Mouse (Mus musculus) urinary bladder, adult 2 months (tissue): ENCODE measurements around the gene Bmp2k. TPM values are rescaled to one million over a fixed set of nuclear protein-coding genes. Genes with fewer than 3 reads are reported as not detected.
"Not testable (repeated sequence)": the region's sequence is repeated elsewhere in the genome, so short reads cannot be mapped to it uniquely, and the experiment has no call there.

Experiments
- DNase-seq: peaks from one replicate; pipeline ENCODE4 v3.0.0; 2022; ENCODE audit warnings: low spot score
- polyA plus RNA-seq: library from polyadenylated mRNA; depleted of rRNA; stranded (reverse); fragments of >200 nt; gene quantifications from 2 replicates; pipeline ENCODE4 v1.2.3, GENCODE M21; 2012

Bmp2k gene
- polyA plus RNA-seq, 1 experiment = 5.6 TPM

DNA sequence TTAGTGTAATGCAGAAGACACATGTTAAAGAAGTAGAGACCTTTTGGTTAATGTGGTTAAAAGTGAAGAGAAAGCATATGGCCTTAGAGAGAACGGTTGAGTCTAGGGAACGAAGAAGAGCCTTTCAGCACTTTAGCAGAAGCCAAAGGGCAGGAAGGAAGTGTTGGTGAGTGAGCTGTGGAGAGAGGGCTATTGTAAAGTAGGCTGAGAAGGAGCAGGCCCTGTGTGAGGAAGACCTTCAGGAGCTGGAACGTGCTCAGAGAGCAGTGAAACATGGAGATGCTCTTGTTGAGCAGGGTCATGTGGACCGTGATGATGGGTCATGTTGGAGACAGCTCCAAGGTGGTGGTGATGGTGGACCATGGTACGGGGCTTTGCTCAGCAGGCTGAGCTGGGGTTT, 4.8 kb downstream of the Bmp2k start:
- DNase-seq = no peak

DNA sequence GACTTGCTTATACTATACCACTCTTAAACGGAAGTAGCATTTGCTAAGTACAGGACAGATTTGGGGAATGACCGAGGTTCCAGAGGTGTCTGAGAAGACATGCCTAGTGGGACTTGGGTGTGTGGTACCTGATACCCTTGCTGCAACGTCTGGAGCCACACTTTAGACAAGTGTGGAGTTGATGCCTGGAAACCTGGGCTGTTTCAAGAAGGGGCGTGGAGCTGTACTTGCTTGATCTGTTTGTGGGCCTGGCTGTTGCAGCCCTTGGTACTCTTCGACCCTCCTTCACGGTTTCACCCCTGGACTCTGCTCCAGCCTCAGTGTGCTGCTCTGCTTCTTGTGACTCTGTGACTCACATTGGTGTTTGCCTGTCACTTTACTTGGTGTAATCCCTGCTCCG, 5.4 kb downstream of the Bmp2k start:
- no peak for DNase-seq

- no peak for DNase-seq
Measured at GRCm38 (mm10) chr5:97004178-97005030, 6.9 kb downstream of the Bmp2k start.

DNA sequence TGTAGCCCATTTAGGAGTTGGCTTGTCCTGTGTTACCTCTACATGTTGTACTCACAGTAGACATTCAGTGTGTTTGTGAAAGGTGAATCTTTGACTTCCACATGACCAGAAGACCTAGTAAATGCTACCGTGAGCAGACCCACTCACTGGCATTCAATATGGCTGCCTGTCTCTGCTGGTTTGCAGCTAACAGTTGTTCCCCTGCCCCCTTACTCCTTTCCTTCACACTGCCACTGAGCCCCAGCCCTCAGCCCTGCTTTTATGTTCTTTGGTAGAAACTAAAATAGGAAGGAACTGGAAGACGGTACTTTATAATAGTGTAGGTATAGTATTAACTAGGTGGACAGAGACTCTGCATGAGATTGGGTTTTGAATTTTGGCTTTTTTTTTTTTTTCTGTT, 8.4 kb downstream of the Bmp2k start:
- no peak for DNase-seq

- no peak for DNase-seq
Measured at GRCm38 (mm10) chr5:97006929-97007328, 9.4 kb downstream of the Bmp2k start.

GRCm38 (mm10) chr5:97007496-97007895, 10.0 kb downstream of the Bmp2k start:
- DNase-seq = no peak

DNA sequence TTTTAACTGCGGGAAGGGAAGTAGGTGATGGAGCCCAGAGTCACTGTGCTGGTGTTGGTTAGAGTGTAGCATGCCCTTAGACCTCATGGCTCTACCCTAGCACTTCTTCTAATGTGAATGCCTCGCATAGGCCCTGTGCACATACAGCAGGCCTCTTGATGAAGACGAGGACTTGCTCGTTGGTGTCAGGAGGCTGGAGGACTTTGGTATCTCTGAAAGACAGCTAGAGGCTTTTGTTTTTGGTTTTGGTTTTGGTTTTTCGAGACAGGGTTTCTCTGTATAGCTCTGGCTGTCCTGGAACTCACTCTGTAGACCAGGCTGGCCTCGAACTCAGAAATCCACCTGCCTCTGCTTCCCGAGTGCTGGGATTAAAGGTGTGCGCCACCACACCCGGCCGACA, 11.7 kb downstream of the Bmp2k start:
- not testable (repeated sequence) for DNase-seq

DNA sequence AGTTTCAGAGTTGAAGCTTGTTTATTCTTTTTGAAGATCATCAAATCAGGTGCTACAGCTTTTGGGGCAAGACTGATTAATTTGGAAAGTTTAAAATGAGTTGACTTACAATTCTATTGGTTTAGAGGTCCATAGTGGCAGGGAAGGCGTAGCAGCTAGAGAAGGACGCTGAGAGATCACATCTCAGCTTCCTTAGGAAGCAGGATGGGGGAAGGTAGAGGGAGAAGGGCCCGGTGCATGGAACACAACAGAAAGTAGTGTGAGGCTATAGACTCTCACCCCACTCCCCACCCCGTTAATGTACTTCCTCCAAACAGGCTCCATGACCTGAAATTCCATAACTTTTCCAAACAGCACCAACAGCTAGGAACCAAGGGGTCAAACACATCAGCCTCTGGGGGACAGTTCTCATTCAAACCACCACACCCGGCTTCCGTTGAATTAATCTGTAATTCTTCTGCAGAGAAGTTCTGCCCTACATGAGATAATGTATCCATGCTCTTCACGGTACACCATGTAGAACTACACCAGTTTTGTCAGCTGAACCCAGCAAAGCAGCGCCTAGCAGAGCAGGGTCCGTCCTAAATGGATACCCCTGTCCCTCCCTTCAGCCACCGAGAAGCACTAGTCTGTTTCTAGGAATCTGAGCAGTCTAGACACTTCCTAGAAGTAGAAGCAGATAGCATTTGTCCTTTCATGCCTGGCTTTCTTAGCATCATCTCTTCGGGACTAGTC, 12.3 kb downstream of the Bmp2k start:
- no peak for DNase-seq

GRCm38 (mm10) chr5:97015781-97016508, 18.5 kb downstream of the Bmp2k start:
- DNase-seq = no peak

GRCm38 (mm10) chr5:97016842-97017577, 19.5 kb downstream of the Bmp2k start:
- no peak for DNase-seq

- no peak for DNase-seq
Measured at GRCm38 (mm10) chr5:97022305-97023278, 25.1 kb downstream of the Bmp2k start.

DNA sequence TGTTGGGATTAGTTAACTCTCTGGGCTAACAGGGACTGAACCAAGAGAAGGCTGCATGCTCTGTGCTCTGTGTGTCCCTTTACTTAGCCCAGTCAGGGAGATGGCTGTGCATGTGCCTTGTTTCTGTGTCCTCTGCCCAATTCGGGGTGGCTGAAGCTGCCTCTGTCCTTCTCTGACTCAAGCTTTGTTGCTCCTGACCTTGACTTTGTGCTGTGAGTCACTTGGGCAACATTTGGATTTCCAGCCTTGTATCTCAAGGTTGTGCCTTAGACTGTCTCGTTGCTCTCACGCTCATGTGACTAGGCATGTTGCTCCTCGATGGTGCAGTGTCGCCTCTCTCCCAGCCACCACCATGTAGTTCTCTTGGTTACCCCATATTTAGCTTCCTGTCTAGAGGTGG, 27.3 kb downstream of the Bmp2k start:
- no peak for DNase-seq

DNA sequence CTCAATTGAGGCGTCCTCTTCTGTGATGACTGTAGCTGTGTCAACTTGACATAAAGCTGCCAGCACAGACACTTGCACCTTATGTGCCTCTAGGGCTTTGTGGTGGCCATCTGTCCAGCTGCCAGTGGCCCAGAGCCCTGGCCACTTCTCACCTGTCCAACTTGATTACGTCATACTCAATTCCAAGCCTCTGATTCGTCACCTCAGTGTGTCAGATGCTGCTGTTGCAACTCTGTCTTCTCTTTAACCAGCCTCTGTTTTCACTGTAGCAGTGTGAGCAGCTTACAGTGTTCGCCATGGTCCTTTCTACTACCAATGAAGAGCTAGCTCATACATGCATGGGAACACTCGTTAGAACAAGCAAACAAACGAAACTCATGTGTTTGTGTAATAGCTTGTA, 28.2 kb downstream of the Bmp2k start:
- no peak for DNase-seq

DNA sequence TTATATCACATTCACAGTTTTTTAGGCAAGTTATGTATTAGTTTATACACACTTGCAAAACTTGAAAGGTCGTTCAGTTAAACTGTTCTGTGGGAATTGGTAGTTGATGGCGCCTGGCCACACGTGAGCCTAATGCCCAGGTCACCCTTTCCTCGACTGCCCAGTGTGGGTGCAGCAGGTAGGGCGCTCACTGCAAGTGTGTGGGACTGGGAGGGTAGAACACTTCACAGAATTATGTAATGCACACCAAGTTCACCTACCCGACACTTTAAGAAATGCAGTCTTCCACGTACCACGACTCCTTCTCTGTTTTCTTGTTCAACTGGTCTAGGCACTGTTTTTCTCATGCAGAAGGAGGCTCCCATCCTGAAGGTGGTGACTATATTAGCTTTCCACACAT, 30.5 kb downstream of the Bmp2k start:
- DNase-seq = no peak

GRCm38 (mm10) chr5:97028840-97029239, 31.4 kb downstream of the Bmp2k start:
- not testable (repeated sequence) for DNase-seq

GRCm38 (mm10) chr5:97031771-97032170, 34.3 kb downstream of the Bmp2k start:
- no peak for DNase-seq

- DNase-seq = no peak
Measured at GRCm38 (mm10) chr5:97045260-97045659, 47.8 kb downstream of the Bmp2k start.

GRCm38 (mm10) chr5:97046680-97047079, 49.2 kb downstream of the Bmp2k start:
- DNase-seq = no peak

DNA sequence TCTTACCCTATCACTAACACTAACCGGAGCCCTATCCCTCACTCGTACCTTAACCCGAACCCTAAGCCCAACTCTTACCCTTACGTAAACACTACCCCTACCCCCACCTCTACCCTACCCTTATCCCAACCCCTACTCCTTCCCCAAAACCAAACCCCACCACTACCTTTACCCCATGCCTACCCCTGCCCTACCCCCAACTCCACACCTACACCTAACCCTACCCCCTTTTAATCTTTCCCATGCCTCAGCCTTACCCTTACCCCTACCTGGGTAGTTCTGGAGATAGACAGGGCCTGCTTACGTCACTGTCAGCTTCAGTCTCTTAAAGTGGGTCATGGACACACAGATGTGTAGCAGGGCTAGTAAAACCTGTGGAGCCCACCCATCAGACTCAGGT, 51.4 kb downstream of the Bmp2k start:
- DNase-seq = no peak

DNA sequence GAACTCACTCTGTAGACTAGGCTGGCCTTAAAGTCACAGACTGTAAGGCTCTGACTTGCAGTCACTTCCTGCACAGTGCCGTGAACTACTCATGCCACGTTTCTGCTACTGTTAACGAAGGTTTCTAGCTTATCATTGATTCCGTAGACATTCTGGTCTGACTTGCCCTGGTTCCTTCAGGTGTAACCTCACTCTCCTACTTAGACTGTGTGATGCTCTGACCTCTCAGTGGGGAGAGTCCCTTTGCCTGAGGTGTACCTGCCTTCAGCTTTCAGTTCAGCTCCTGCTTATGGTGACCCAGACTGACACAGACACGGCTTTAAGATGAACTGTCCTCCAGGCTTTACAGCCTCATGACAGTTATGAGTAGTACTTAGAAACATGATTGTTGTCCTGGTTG, 56.7 kb downstream of the Bmp2k start:
- DNase-seq = no peak

GRCm38 (mm10) chr5:97054801-97055200, 57.3 kb downstream of the Bmp2k start:
- no peak for DNase-seq
